In the genomic region with DNA sequence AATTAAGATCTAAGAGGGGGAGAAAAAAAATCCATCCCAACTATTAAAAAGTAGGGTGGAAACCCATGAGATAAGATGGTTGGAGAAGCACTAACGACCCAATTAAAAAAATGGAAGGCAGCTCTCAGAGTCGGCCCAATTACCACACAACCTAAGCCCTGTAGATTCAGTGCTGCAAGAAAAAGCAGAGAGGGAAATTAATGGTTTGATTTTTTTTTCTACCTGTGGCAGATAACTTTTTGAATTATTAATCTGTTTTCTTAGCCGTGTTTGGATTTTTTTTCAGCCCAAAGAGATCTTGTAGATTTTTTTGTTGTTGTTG, we compare ENCODE assay signal across 15 mouse cellular contexts.
"Had no signal": no experiment of that assay in that cellular context is flagged by ENCODE, and none has a peak within 500 bp of the region (broad histone marks: within the 10 kb centered on the region; RNA-seq: fewer than 3 reads in every experiment).

No protein-coding gene starts in this region.

- H3K4me1 ChIP-seq: liver, embryonic 12.5 days; stomach, embryonic 15.5 days had no signal

- DNase-seq: kidney, adult 8-10 months; kidney, postnatal 25 days; layer of hippocampus, postnatal 36 days; lung, embryonic 14.5 days; lung, postnatal 10 days; lung, postnatal 4 days; right cerebral cortex, postnatal 4 days; spleen, adult 18-20 months; thymus, adult 2 months; thymus, postnatal 25 days had no signal

- H3K9ac ChIP-seq: limb, embryonic 15.5 days; liver, embryonic 12.5 days; lung, embryonic 14.5 days; midbrain, embryonic 12.5 days; stomach, embryonic 15.5 days had no signal

- H3K4me3 ChIP-seq: limb, embryonic 15.5 days; liver, embryonic 12.5 days; midbrain, embryonic 12.5 days; stomach, embryonic 15.5 days had no signal

- H3K9me3 ChIP-seq: limb, embryonic 15.5 days; liver, embryonic 12.5 days; midbrain, embryonic 12.5 days; stomach, embryonic 15.5 days had no signal

- H3K27ac ChIP-seq: limb, embryonic 15.5 days; liver, embryonic 12.5 days; midbrain, embryonic 12.5 days; stomach, embryonic 15.5 days had no signal

- ATAC-seq: intestine, postnatal 0 days; liver, embryonic 12.5 days had no signal

- H3K4me2 ChIP-seq: limb, embryonic 15.5 days; liver, embryonic 12.5 days; lung, embryonic 14.5 days; midbrain, embryonic 12.5 days; stomach, embryonic 15.5 days had no signal

- H3K36me3 ChIP-seq: limb, embryonic 15.5 days; liver, embryonic 12.5 days; midbrain, embryonic 12.5 days; stomach, embryonic 15.5 days had no signal

- H3K27me3 ChIP-seq: limb, embryonic 15.5 days; liver, embryonic 12.5 days; midbrain, embryonic 12.5 days; stomach, embryonic 15.5 days had no signal
